Mouse (Mus musculus) kidney, postnatal 36 days (tissue): ENCODE measurements around the gene Gm20388.
"Not testable (repeated sequence)": the region's sequence is repeated elsewhere in the genome, so short reads cannot be mapped to it uniquely, and the experiment has no call there.

Source experiments
- DNase-seq, 2 experiments: peaks; one replicate each; pipeline ENCODE4 v3.0.0; 2021 to 2022; ENCODE audit warnings: mixed read lengths in 2 of 2

The Gm20388 gene

DNA sequence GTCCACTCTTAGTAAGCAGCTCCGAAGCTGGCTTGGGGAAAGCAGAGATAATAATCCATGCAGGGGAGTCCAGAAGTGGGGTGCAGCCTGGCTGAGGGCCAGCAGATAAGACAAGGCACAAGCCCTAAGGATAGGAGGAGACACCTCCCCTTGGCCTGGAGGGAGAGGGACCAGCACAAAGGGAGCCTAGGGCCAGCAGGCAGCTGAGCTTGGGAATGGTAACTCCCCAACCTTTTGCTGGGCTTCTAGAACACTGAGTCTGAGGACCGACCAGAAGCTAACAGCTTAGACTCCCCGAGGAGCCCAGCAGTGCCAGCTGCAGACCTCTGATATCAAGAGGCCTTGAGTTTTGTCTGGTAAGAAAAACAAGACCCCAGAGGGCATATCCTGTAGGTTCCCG lies 433.5 kb downstream of the Gm20388 start:
- DNase-seq = no peak

DNA sequence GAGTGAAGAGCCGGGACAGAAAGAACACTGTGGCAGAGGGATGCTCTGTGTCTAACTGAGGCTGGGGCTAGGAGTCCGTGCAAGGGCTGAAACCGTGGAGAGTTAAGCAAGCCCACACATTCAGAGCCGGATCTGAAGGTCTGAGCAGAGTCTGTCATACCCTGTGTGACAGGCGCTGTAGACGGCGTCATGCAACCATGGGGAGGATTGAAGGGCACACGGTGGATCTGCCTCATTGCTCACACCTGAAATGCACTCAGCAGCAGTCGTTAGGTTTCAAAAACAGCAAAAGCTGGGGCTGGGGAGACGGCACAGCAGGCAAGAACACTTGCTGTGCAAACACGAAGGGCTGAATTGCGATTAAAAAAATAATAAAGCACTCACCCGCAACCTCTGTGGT lies 433.9 kb downstream of the Gm20388 start:
- DNase-seq = no peak

DNA sequence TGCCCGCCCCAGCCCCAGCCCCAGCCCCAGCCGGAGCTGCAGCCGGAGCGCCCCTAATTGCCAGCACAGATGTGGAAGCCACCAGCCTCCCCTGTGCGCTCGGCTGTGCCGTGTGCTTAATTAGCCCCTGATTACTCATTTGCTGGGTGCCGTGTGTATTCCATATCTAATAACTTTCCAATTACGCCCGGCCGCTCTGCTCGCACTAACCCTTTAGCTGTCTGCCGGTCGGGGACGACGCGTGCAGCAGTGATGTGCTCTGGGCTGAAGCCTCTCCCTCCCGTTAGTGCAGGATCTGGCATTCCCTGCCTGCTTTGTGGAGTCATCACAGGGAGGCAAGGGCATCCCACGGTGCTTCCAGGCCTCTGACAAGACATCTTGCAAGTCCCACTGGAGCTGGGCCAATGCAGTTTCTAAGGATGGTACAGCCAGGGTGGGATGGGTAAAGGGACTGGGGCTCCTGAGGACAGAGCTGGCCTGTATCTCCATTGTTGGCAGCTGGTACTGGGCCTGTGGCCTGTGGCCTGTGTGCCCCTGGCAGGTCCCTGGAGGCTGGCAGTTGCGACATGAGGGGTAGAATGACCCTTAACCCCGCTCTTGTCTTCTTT lies 437.2 kb downstream of the Gm20388 start:
- peak in 1 of 2 experiments; percentile 22 for DNase-seq

DNA sequence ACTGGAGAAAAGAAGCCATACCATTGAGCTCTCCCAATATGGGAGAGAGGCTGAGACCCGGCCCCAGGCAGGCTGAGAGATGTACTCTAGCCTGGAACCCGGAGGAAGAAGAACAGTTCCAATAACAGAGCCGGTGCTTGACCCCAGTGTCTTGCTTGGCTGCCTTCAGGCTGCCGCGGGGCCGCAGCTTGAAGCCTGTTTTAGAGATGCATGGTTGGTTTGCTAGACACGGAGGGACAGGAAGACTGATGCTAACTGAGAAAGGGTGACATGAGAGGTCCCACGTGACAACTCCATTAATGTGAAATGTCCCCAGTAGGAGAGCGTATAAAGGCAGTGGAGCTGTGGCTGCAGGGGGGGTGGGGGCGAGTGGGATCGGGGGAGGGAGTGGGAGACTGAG lies 438.3 kb downstream of the Gm20388 start:
- peak in 1 of 2 experiments; percentile 39 for DNase-seq

DNA sequence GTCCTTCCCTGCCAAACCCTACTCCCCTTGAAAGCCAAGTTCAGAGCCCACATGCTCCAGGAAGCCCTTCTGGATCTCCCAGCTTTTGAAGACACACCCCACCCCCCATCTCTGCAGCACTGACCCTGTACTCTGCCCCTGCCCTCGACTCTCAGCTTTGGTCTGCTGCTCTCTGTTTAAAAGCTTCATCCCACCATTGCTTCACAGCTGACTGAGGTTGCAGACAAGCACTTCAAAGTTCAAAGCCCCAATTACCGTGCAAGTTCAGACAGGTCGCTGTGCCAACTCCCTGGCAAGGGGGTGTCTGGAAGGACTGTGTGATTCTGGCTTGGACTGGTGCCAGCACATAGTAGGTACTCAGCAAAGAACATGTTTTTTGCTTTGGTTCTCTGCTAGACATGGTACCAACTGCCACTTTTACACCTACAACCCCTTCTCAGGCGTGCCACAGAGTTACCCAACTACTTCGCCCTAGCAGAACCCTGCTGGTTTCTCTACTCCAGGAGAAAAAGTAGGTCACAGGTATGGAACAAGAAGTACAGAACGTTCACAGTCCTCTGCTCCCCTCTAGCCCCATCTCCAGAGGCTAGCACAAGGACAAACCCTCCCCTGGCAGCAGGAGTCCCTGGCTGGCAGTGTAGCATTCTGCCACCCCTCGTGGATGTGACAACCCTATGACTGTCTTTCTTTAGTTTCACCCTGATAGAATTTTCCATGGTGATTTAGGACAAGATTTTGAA lies 440.9 kb downstream of the Gm20388 start:
- DNase-seq = peak; percentile 67 to 73

DNA sequence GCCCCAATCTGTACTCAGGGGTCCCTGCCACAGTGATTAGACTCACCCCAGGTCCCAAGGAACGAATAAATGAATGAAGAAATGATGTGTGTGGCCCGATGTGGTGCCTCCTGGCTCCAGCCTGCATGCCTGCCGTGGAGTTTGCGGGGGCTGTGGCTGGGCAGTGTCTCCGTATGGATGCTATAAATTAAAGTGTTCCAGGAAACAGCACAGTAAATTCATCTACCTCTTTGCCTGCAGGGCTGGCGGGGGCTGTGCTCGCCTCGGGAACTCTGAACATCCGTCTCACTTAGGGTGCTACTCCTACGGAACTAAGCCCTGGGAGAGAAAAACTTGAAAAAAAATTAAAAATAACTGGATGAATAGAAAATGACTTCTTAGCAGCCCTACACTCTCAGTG lies 441.5 kb downstream of the Gm20388 start:
- DNase-seq = no peak

DNA sequence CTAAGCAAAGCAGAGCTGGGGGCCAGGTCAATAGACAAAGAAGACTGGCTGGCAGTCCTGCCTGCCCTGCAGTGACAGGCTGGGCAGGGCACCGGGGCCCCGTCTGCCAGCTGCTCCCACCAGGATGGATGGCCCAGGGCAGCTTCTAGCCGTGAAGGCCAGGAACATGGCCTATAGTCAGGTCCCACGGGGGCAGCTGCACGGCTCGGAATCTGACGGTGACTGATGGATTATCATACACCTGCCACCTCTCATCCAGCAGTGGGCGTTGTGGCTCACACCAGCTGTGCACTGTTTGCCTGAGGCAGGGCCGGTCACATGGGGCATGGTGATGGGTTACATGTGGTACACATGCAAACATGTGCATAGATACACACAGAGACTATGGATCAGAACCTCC lies 445.4 kb downstream of the Gm20388 start:
- no peak for DNase-seq

DNA sequence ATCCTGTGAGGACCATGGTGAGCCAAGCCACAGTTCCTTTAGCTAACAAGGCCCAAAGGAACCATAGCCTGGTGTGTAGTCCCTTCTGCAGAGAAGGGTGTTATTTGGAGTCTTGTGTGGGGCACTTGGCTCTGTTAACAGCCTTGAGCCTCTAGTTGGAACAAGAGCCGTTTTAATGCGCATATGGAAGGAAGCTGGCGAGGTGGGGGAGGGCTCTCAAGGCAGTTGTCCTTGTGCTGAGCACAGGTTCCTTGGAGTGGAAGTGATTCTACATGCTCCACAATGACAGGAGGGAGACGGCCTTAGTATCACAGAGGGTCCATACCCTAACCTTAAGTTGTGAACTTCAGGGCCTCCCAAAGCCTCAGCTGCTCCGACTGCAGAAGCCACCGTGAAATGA lies 446.9 kb downstream of the Gm20388 start:
- DNase-seq = no peak

DNA sequence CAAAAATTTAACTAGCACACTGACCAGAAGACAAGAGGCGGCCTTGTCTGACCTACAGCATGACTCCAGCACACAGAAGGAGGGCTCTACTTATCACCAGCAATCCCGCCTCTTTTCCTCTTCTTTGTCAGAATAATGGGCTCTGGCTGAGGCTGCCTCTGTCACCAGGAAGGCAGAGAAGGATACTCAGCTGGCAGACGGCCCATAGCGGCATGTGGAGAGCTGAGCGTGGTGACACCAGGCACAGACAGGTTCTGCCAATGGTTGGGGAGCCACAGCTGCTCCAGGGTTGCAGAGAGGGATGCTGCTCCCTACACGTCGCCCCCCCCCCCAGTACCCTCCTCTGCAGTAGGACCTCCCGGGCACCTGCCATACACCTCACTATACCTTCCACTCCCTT lies 450.7 kb downstream of the Gm20388 start:
- peak; percentile 79 to 85 for DNase-seq

DNA sequence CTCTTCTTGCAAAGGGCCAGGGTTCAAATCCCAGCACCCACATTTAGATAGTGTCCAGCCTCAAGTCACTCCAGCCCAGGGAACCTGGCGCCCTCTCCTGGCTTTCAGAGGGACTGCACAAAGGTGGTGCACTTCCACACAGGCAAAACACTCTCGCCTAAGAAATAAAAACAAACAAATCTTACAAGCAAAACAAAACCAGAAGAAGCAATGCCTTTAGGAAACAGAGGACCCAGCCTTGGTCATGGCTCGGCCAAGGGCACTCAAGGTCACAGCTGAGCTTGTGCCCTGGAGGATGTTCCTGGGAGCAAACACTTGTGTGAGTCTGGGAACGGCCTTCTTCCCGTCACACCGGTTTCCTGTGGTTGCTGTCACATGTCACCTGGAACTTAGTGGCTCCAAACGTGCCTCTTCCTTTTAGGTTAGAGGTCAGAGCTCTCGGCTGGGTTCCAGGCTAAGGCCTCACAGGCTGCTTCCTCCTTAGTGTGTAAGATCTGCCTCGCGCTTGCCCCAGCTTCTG lies 453.0 kb downstream of the Gm20388 start:
- DNase-seq = peak; percentile 89 to 91

DNA sequence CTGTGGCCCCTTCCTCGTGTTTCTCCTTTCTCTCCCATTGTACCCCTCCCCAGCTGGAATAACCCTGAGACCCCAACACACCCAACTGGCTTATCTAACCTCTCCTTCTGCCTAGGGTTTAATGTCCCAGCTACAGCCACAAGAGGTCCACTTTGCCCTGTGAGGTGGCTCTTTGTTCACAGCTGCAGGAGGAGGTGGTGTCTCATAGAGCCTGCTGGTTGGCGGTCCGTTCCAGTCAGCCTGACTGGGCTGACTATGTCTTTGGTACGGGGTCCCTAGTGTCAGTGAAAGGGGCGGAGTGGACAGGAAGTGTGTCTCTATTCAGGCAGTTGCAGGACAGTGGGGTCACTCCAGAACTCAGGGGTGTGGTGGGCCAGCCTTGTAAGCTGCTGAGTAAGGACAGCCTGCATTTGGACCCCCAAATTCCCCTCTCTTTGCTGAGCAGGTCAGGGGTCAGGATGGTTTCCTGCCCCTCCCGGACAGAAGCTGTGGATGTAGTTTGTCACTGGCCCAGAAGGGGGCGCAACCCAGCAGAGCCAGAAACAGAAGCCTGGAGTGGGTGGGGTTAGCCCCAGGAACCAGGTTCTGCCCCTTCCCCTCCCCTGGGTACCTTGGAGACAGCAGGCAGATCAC lies 453.6 kb downstream of the Gm20388 start:
- peak; percentile 43 to 77 for DNase-seq

DNA sequence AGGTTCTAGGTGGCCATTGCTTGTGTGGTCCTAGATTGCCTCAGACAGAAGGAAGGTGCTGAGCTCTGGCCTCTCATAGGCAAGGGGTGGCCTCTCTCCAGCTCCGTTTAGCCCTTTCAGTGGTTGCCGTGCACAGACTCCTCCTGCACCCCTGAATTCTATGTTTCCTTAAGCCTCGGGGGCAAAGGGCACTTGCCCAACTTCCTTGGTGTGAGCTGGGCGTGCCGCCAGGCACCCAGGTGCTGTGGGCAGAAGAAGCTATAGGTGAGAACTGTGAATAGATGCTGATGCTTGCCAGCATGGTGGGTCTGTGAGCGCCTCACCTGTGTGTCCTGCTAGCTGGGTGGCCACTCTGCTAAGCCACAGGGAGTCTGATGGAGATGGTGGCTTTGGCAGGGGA lies 456.2 kb downstream of the Gm20388 start:
- peak; percentile 53 to 63 for DNase-seq

DNA sequence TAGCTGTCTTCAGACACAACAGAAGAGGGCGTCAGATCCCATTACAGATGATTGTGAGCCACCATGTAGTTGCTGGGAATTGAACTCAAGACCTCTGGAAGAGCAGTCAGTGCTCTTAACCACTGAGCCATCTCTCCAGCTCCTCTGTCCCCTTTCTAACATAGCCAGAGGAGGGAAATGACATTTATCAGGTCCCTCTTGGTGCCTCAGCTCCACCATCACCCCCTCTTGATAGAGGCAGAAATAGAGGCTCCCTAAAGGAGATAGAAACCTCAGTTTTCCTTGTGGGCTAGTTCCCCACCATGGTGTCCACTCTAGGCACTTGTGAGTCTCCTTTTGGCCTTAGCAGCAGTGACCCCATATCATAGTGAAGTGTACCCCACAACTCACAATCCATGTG lies 457.6 kb downstream of the Gm20388 start:
- DNase-seq = not testable (repeated sequence)

DNA sequence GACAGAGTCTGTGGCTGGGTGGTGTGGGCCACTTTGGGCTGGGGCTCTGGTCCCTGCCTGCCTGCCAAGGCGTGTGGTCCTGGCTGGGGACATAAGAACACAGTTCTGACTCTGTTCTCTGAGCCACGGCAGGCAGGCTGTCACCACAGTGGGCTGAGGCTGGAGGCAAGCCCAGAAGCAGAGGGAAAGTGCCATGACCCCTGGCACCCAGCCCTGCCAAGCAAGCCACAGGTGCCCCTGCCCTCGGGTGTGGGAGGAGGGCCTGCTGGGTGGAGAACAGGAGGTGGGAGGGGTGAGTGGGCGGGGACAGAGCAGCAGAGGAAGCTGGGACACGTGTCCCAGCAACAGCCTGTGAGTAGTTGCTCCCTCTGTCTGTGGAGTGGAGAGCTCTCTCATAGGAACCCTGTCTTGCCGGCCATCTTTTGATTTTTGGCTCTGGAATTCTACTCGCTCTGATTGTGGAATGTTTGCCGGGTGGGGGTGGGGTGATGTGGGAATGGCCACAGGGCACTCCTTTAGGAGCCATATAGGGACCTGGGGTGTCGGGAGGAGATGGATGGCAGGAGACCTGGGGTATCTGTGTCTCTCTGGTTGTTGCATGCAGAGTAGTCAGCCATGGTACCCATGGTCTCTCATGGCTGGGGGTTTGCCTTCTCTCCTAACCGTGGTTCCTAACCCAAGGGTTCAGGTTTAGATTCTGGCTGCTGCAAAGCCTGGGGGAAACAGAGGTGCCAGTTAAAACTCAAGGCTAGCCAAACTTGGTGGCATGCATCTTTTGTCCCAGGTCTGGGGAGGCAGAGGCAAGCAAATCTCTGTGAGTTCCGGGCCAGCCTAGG lies 458.4 kb downstream of the Gm20388 start:
- DNase-seq = peak; percentile 98

DNA sequence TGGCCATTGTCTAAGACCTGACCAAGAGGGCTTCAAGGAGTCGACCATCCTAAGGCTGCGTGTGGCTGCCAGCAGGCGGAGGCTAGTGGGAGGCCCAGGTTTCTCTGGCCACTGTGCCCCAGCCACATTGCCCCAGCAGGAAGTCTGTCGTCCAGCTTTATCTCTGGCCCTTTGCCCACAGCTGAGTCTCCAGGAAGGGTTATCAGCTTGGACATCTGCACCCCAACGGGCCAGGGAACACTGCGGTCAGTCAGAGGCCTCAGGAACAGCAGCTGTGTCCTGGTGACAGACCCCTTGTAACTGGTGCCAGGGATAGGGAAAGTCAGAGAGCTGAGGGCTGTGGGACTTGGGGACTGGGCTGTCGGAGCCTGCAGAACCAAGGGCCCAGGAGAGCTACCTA lies 459.3 kb downstream of the Gm20388 start:
- peak; percentile 81 to 89 for DNase-seq

DNA sequence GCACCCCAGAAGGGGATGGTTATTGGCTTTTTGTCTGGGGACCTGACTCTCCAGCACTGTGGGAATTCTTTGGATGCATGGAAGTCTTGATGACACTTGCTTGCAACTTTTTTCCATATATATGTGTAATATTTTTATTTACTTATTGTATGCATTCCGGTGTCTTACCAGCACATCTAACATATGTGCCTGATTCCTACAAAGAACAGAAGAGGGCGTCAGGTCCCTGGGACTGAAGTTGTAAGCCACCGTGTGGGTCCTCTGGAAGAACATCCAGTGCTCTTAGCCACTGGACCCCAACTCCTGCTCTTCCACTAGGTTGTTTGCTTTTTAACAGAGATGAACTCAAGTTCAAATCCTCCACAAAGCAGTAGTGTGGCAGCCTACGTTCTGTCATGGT lies 459.8 kb downstream of the Gm20388 start:
- DNase-seq = no peak

DNA sequence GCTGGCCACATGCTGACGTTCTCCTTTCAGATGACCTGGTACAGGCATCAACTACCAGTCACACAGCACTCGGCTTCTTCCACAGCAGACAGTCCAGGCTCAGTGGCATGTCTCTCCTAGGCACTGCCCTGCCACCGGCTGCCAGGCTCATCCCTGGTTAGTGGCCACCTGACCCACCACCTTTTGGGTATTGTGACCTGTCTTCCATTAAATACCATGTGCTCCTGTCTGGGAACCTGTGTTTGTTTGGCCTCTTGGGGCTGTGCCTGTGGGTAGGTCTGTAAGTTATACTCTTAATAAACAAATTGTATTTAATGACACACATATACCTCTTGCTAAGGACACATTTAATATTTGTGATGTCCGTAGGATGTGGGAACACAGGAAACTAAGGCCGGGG lies 460.5 kb downstream of the Gm20388 start:
- DNase-seq = no peak

DNA sequence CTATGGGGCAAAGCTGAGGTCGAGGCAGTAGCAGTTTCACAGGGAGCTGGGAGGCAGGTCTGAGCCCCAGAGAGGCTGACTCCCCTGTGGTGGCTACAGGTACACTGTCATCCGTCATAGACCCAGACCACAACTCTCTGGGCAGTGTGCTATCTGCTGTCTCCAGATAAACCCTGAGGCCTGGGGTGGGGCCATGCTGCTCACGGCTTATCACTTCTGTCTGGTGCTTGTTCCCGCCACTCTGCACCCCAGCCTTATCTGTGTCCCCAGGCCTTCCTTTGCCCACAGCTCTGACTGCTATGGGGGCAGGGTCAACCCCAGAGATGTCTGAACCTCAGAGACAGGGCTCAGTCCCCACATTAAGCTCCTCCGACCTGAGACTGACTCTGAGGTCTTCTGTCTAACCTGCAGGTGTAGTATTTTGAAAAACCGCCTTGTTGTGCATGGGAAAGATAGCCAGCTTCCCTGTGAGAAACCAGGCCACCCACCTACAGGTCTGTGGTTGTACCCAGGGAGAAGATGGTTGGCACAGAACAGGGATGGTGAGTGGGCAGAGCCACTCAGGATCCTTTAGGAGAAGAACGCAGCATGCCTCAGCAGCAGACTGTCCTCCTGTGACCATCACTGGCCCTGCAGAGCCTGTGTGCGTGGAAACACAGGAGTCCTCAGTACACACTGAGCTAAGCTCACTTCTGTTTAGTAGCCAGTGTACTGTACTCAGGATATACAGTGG lies 461.2 kb downstream of the Gm20388 start:
- DNase-seq = no peak

DNA sequence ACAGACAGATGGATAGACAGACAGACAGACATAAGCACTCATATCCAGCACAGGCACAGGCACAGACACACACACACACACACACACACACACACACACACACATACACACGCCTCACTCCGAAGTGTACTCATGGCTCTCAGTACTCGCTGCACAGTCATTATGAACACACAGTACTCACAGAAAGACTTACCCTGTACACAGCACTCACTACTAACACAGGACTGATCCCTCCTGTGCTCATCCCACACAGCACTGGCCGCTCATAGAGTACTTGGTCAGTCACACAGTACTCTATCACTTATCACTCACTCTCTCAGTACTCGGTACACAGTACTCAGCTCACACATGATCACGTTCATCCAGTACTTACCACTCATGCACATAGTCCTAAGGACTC lies 462.0 kb downstream of the Gm20388 start:
- DNase-seq = no peak

DNA sequence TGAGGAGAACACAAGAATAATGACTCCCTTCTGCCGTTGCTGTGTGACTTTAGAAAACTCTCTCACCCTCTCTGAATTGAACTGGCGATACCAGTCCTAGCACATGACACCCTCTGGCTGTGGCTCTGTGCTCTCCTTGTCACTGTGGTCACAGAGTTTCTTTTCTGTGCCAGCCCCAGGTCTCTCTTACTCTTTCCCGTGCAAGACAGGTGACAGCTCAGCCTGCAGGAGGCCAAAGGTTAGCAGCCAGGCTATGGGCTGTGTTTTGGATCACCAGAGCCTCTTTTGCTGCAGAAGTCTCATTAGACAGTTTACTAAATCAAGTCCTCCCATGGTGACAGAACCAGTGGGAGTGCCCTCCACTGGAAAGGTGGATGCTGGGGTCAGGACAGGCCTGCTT lies 463.0 kb downstream of the Gm20388 start:
- no peak for DNase-seq

DNA sequence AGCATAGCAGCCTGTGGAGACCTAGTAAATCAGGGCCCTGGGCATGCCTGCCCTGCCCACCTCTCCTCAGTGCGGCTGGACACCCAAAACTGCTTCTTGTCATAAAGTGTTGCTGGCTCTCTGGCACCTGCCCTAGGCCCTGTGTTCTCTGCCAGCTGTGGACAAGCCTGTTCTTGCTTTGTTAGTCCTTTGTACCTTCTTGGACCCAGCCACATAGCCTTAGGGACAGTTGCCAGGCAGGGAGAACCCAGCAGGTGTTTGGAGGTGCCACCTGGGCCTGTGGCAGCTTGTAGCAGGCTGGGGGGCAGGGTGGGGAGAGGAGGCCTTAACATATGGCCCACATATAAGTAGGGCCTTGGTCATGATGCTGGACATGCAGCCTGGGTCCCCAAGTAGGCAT lies 463.4 kb downstream of the Gm20388 start:
- DNase-seq = no peak

DNA sequence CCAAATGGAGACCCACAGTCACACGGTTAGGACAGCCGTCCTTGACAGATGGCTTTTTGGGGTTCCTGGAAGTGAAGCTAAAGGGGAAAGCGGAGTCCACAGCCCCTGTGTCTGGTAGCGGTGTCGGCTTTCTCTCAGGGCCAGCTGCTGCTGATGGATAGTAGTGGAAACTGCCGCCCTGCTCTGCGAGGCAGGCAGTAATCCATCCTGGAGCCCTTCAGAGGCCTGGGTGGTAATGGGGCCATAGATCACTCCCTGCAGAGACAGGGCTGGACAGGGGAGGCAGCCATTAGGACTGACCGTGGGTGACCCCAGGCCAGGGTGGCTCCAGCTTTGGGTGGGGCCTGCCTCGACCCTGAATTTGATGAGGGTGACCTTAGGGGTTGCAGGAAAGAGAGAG lies 463.9 kb downstream of the Gm20388 start:
- DNase-seq = peak in 1 of 2 experiments; percentile 44
